Mouse (Mus musculus) spleen, embryonic (tissue): ENCODE data around the gene Trpm8.

ENCODE experiments used
- CTCF ChIA-PET: fragments of 350-600 bp; sonication (Branson Sonifier 250); formaldehyde crosslinking; loops from one replicate; lab custom pipeline; 2022; lab: Charles Lee

Trpm8 gene

GRCm38 (mm10) chr1:88298686-88299528 is 21.4 kb downstream of the Trpm8 start:
- CTCF ChIA-PET, result interaction anchor here (0.5 kb wide), 1 partner anchor 158 kb away, joined by 5 read pairs; no protein-coding TSS in a partner anchor

DNA sequence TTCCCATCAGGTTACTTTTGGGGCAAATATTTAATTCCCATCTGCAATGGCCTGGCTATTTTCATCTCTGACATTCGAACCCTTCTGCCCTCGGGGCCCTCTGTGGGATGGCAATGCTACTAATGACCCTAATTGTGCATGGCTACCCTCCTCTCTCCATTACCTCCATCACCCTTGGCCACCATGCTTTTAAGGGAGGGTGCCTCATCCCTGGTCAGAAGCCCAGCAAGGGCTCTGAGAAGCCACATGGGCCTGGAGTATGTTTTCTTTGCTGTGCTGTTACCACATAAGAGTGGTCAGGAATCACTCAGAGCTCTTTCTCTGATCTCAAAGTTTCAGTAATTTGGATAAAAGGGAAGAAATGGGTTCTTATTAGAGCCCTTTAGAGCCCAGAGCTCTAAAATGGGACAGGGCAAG is 22.1 kb downstream of the Trpm8 start:
- CTCF ChIA-PET, result no interaction called here

- CTCF ChIA-PET, result no interaction called here
Measured at GRCm38 (mm10) chr1:88300301-88301050, 23.0 kb downstream of the Trpm8 start.

DNA sequence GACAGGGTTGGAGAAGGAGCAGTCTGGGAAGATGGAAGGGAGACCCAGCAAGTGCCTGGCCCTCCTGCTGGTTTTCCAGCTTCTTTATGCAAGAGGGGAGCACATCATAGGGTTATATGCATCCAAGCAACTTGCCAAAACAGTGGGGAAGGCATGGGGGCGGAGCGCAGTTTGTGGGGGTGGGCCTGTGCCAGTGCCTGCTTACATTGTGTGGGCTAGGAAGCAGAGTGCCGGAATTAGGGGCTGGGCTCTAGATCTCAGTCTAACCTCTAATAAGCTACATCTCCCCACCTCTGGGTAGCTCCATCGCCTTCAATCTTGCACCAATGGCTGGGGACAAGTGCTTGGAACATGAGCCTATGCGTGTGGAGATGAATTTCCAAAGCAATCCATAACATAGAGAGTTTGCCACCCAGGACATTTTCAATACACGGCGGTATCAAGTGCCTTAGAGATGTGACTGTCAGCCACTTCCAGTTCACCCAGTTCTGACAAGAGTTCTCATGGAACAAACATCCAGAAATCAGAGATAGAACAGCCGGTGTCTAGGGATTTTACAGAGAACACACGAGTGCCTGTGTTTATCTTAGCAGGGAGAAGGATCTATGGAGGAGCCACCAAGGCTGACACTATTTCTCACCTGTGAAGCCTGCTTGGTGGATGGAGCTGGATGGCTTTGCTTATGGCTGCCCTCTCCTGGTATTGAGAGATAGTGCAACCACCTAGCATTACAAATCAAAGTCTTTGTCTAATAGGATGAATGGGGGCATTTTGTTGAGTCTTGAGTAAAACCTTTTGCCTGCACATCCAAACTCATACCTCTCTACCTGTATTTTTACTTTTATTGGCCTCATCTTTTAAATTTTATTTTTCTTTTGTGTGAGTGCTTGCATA is 23.9 kb downstream of the Trpm8 start:
- CTCF ChIA-PET, result no interaction called here

GRCm38 (mm10) chr1:88302057-88302740 is 24.7 kb downstream of the Trpm8 start:
- CTCF ChIA-PET, result no interaction called here

DNA sequence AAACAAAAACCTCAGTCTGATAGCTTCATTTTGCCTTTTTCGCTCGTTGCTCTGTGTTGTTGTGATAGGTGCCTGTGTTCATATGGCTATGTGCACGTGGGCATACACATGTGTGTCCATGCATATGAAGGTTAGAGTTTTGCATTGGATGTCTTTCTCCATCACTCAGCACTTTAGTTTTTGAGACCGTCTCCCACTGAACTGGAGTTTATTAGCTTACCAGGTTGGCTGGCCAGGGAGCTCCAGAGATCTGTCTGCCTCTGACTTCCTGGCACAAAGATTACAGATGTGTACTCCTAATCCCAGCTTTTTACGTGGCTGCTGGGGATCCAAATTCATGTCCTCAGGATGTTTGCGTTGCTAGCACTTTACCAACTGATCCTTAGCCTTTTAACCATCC is 26.3 kb downstream of the Trpm8 start:
- CTCF ChIA-PET, result no interaction called here

- CTCF ChIA-PET, result no interaction called here
Measured at GRCm38 (mm10) chr1:88304261-88304985, 27.0 kb downstream of the Trpm8 start.

- CTCF ChIA-PET, result no interaction called here
Measured at GRCm38 (mm10) chr1:88305018-88305795, 27.7 kb downstream of the Trpm8 start.

DNA sequence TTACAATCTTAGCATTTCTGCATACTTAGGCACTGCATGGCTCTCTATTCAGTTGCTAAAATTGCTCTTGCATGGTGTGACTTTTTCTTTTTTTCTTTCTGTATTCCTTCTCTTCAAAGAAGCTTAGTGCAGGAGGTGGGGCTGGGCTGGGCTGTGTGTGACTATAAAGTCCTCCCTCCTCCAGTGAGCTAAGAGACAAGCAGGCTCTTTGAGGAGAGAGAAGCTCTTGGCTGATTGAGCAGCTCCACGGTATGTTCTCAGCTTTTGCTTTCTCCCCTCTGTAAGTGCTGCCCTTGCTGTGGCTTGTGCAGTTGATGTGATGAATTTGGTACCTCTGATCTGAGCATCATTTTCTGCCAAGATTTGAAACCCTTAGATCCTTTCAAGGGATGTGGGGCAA is 29.1 kb downstream of the Trpm8 start:
- CTCF ChIA-PET, result no interaction called here

GRCm38 (mm10) chr1:88307180-88307579 is 29.7 kb downstream of the Trpm8 start:
- CTCF ChIA-PET, result no interaction called here

- CTCF ChIA-PET, result no interaction called here
Measured at GRCm38 (mm10) chr1:88309020-88309419, 31.6 kb downstream of the Trpm8 start.

DNA sequence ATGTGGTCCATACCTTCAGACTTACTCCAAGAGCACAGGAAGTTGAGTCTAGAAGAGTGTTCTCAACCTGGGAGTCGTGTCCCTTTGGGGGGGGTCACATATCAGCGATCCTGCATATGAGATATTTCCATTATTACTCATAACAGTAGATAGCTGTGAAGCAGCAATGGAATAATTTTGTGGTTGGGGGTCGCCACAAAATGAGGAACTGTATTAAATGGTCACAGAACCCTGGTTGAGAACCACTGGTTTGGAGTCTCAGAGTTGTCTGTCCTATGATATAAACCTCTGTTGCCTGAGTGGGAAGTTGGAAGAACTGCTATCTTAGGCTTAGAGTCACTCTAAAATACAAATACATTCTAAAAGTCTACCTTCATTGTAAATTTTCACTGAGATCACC is 32.4 kb downstream of the Trpm8 start:
- CTCF ChIA-PET, result interaction anchor here (0.6 kb wide), 1 partner anchor 18 kb away, joined by 3 read pairs; no protein-coding TSS in a partner anchor

DNA sequence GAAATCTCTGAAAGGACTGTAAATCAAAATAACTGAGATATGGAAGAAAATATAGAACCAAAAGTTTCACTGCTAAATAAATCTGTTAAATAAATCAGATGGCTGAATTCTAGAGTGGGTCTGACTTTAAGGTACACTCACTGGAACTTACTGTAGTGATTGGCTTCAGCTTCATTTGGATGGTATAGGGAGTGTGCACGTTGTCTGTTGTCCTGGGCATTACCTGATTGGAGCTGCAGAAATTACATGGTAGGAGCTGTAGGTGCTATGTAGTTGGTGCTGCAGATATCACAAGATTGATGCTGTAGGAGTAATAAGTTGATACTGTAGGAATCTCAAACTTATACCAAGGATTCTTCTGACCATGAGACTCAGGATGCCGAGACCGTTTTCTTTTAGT is 32.9 kb downstream of the Trpm8 start:
- CTCF ChIA-PET, result no interaction called here

- CTCF ChIA-PET, result no interaction called here
Measured at GRCm38 (mm10) chr1:88317279-88317678, 39.8 kb downstream of the Trpm8 start.

DNA sequence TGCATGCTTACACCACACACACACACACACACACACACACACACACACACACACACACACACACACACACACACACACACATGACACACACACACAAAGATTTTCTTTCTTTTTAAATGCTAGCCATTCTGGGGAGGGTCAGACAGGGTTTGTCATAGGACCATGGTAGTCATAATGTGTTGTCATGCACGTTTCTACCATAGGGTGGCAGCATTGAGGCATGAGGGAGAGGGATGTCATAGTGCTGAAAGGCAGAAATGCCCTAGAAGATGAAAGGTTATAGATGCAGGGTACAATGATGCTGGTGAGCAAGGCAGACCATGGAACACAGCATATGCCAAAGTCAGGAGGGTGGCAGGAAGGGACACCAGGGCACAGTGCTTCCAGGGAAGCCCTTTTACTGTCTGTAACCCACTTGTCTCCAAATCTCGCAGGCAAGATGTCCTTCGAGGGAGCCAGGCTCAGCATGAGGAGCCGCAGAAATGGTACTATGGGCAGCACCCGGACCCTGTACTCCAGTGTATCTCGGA is 41.1 kb downstream of the Trpm8 start:
- CTCF ChIA-PET, result no interaction called here

DNA sequence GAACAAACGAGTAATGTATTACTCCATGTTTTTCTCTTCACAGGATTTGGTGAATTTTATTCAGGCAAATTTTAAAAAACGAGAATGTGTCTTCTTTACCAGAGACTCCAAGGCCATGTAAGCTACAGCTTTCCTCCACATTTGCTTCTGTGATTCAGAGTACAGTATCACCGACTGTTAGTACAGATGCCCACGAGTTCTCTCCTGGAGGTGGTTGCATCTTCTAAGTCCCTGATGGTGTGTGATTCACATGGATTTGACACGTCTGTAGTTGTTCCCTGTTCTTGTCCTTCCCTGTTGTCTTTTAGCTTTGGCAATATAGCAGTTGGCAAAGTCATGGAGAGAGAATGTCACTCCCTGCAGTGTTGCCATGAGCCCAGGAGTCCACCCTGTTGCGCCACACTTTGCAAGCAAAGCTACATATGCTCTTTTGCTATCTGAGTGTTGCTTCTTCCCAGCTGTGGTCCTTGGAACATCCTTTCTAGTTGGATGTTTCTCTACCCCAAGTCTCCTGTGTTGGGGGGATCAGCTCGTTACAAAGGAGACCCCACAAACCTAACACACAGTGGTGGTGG is 43.4 kb downstream of the Trpm8 start:
- CTCF ChIA-PET, result no interaction called here

GRCm38 (mm10) chr1:88322146-88322545 is 44.7 kb downstream of the Trpm8 start:
- CTCF ChIA-PET, result no interaction called here

DNA sequence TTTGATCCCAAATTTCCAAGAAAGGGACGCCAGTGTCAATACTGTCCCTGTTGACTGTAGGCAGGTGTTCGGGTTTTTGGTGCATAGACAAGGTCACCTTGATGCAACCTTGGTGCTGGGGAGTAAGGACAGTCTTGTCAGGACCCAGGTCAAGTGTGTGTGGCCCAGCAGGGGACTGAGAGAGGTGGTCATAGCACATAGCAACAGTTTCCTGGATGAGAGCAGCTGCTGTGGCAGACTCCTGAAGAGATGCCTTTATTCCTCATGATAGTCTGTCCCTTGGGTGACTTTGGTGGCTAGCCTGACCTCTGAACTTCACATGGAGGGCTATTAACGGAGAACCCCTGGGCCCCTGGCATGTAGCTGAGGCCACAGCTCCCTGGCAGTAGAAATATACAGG is 45.6 kb downstream of the Trpm8 start:
- CTCF ChIA-PET, result no interaction called here

DNA sequence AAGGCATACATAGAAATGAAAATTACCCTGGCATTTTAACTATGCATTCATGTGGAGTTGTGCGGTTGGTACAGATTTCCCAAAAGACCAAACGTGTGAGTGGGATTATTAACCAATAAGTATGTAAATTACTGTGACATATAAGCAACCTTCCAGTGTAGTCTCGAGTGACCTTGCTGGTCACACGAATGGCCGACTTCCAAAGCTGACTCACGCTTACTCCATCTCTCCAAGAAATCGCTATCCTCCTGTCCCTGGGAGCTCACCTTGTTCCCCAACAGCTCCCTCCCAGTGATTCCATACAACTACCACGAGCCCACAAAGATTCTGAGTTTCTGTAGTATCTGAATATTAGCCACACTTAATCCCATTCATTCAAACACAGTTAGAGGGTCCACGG is 62.0 kb downstream of the Trpm8 start:
- CTCF ChIA-PET, result interaction anchor here (0.6 kb wide), 1 partner anchor 368 kb away, joined by 5 read pairs; no protein-coding TSS in a partner anchor
